Mouse (Mus musculus): Measurements from ENCODE around the gene Twistnb. TPM values are rescaled to one million over a fixed set of nuclear protein-coding genes. Genes with fewer than 3 reads are reported as not detected.

Gene Twistnb
- polyA plus RNA-seq, 1 experiment from 2014 or later, result 57.2 TPM

DNA sequence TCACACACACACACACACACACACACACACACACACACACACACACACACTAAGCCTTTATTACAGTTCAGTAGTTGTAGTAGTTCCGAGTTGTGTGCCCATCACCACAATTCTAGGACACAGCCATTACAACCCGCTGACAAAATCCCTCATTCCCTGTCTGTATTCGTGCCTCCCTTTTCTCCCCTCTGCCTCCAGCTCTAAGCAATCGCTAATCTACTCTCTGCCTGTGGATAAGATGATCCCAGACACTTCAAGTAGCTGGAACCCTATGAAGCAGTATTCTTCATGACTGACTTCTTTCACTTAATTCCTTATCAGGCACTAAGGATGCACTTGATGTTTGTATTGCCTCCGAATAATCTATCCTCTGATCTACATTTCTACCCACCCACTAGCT, 24.4 kb upstream of the Twistnb start:
- no peak overlapping the region for H3K27ac ChIP-seq (ENCODE audit: low read length)

DNA sequence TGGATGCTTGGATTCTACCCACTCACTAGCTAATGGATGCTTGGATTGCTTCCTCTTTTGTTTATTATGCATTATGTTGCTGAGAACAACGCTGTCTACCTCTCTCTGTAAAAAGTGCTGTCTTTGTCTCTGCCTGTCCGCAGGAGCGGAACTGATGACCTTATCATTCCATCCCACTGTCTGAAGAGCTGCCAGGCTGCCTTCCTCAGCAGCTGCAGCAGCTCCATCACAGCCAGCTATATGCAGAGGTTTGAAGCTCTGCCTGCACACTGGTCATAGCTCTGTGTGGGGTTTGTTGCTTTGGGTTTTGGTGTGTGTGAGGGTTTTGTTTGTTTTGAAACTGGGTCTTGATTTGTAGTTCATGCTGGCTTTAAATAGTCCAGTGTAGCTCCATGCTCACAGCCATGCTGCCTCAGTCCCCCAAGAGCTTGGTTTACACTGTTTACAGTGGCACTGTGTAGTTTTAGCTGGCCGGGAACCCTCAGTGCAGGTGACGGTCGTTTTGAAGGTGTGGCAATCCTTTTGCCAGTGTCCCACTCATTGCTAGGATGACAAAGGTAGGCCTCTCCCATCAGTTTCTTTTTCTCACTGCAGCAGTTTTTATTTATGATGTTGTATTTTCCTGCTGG, 23.9 kb upstream of the Twistnb start:
- no peak overlapping the region for H3K4me2 ChIP-seq (replicated peaks; ENCODE audit: low read depth, low read length)
- H3K27me3 ChIP-seq (replicated peaks; ENCODE audit: insufficient read depth, low read length), result no peaks in the 10 kb centered on the region
- no peaks in the 10 kb centered on the region for H3K9me3 ChIP-seq (ENCODE audit: low read length)
- no peak for TF ChIP-seq CTCF (IDR thresholded peaks at IDR 0.05)
- no peak for TF ChIP-seq EP300 (IDR thresholded peaks at IDR 0.05)
- no peak overlapping the region for H3K27ac ChIP-seq (ENCODE audit: low read length)
- no peaks in the 10 kb centered on the region for H3K36me3 ChIP-seq (ENCODE audit: insufficient read depth, low read length)
- ATAC-seq (peak; percentile 55), DNase-seq (ENCODE audit: low spot score) (peak; percentile 16)
- H3K4me3 ChIP-seq (ENCODE audit: low read depth, low read length), result no peak overlapping the region
- no peaks in the 10 kb centered on the region for H3K4me1 ChIP-seq (ENCODE audit: insufficient read depth, low read depth, low read length)
- no peak overlapping the region for H3K9ac ChIP-seq (replicated peaks; ENCODE audit: low read depth)
- WGBS, result 21% methylated on average over 6 of the region's 6 CpGs

More for the DNA sequence above, 24.4 kb upstream of the Twistnb start:
- no peaks in the 10 kb centered on the region for H3K9me3 ChIP-seq (ENCODE audit: low read length)
- no peaks in the 10 kb centered on the region for H3K4me1 ChIP-seq (ENCODE audit: insufficient read depth, low read depth, low read length)
- no peak for TF ChIP-seq EP300 (IDR thresholded peaks at IDR 0.05)
- no peak for TF ChIP-seq CTCF (IDR thresholded peaks at IDR 0.05)
- H3K9ac ChIP-seq (replicated peaks; ENCODE audit: low read depth), result no peak overlapping the region
- H3K4me2 ChIP-seq (replicated peaks; ENCODE audit: low read depth, low read length), result no peak overlapping the region
- WGBS, result 47% methylated on average over 5 of the region's 5 CpGs
- no peaks in the 10 kb centered on the region for H3K27me3 ChIP-seq (replicated peaks; ENCODE audit: insufficient read depth, low read length)
- H3K4me3 ChIP-seq (ENCODE audit: low read depth, low read length), result no peak overlapping the region
- DNase-seq (ENCODE audit: low spot score), result no peak
- no peak for ATAC-seq
- H3K36me3 ChIP-seq (ENCODE audit: insufficient read depth, low read length), result no peaks in the 10 kb centered on the region

DNA sequence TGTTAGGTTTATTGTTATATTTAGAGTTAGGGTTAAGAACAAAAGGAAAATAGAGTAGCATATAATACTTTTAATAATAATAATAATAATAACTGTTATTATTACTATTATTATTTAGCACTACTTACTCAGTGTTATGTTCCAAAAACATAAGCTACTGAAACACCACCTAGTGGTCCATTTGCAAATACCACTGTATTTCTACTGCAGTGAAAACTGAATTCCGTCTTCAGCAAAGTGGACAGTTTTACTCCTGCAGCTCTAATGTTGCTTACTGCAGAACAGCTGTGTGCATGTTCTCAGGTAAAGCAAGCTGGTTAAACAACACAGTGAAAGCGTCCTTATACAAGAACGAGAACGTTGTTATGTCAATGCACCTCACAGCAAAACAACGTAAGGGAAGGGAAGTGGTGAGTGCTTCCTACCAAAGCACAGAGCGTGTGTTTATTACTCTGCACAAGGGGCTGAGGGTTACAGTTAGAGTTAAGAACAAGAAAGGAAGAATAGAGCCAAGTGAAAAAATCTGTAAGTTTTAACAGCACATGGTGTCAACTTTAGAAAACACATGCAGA, 17.8 kb upstream of the Twistnb start:
- H3K36me3 ChIP-seq (ENCODE audit: insufficient read depth, low read length), result no peaks in the 10 kb centered on the region
- ATAC-seq, result no peak
- TF ChIP-seq EP300 (IDR thresholded peaks at IDR 0.05) (no peak), CTCF (IDR thresholded peaks at IDR 0.05) (peak; percentile 56)
- no peak for DNase-seq (ENCODE audit: low spot score)
- no peak overlapping the region for H3K9ac ChIP-seq (replicated peaks; ENCODE audit: low read depth)
- H3K4me2 ChIP-seq (replicated peaks; ENCODE audit: low read depth, low read length), result no peak overlapping the region
- no peaks in the 10 kb centered on the region for H3K4me1 ChIP-seq (ENCODE audit: insufficient read depth, low read depth, low read length)
- no peaks in the 10 kb centered on the region for H3K27me3 ChIP-seq (replicated peaks; ENCODE audit: insufficient read depth, low read length)
- no peak overlapping the region for H3K27ac ChIP-seq (ENCODE audit: low read length)
- no peaks in the 10 kb centered on the region for H3K9me3 ChIP-seq (ENCODE audit: low read length)
- H3K4me3 ChIP-seq (ENCODE audit: low read depth, low read length), result no peak overlapping the region
- WGBS, result 44% methylated on average over 6 of the region's 6 CpGs

DNA sequence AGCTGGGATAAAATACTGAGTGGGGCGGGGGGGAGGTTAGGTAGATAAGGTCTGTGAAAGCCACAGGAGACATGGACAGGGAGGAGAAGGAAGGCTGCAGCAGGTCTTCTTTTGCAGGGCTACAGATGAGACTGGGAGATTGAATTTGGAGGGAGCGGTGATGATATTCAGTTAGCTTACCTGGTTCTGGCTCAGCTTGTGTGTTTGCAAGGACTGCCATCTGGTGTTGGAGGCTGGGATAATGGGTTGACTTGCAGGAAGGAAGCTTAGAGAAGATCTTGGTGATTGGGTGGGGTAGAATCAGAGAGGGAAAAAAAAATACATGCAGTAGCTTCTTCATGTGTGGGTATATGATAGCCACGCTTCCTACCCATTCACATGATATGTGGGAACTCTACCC, 5.1 kb upstream of the Twistnb start:
- H3K27me3 ChIP-seq (replicated peaks; ENCODE audit: insufficient read depth, low read length), result no peaks in the 10 kb centered on the region
- ATAC-seq, result peak; percentile 37; the same call in 1 of the 2 replicates
- no peaks in the 10 kb centered on the region for H3K4me1 ChIP-seq (ENCODE audit: insufficient read depth, low read depth, low read length)
- no peak overlapping the region for H3K27ac ChIP-seq (ENCODE audit: low read length)
- no peaks in the 10 kb centered on the region for H3K36me3 ChIP-seq (ENCODE audit: insufficient read depth, low read length)
- H3K4me3 ChIP-seq (ENCODE audit: low read depth, low read length), result no peak overlapping the region
- no peak overlapping the region for H3K9ac ChIP-seq (replicated peaks; ENCODE audit: low read depth)
- peak; percentile 52 for DNase-seq (ENCODE audit: low spot score)
- 44% methylated on average over 3 of the region's 3 CpGs for WGBS
- H3K4me2 ChIP-seq (replicated peaks; ENCODE audit: low read depth, low read length), result no peak overlapping the region
- H3K9me3 ChIP-seq (ENCODE audit: low read length), result no peaks in the 10 kb centered on the region
- TF ChIP-seq EP300 (IDR thresholded peaks at IDR 0.05) (no peak), CTCF (IDR thresholded peaks at IDR 0.05) (peak; percentile 81)

DNA sequence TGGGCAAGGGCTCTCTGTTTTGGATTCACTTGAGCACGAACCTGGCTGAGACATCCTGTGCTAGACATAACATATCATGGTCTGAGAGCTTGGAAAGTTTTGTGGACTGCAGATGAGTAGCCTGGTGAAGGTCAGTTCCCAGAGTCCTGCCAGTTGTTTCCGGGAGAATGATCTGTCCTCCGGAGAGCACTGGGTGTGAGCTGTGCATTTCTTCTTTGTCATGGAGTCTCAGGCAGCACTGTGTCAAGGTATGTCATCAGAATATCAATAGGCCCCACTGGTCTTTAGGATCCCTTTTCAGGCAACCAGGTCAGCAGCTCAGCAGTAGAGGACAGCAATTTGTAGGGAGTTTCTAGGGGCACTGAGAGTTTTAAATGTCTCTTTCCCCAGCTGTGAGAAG, 2.1 kb upstream of the Twistnb start:
- TF ChIP-seq CTCF (IDR thresholded peaks at IDR 0.05), result no peak
- TF ChIP-seq EP300 (IDR thresholded peaks at IDR 0.05), result no peak
- WGBS, result 33% methylated on average over 3 of the region's 3 CpGs
- H3K4me3 ChIP-seq (ENCODE audit: low read depth, low read length), result no peak overlapping the region
- H3K4me1 ChIP-seq (ENCODE audit: insufficient read depth, low read depth, low read length), result peaks cover 4% of the 10 kb centered on the region; the same call in 1 of the 2 replicates
- H3K27me3 ChIP-seq (replicated peaks; ENCODE audit: insufficient read depth, low read length), result no peaks in the 10 kb centered on the region
- no peak overlapping the region for H3K4me2 ChIP-seq (replicated peaks; ENCODE audit: low read depth, low read length)
- H3K36me3 ChIP-seq (ENCODE audit: insufficient read depth, low read length), result no peaks in the 10 kb centered on the region
- no peak for ATAC-seq
- no peak overlapping the region for H3K27ac ChIP-seq (ENCODE audit: low read length)
- H3K9me3 ChIP-seq (ENCODE audit: low read length), result no peaks in the 10 kb centered on the region
- DNase-seq (ENCODE audit: low spot score), result no peak
- H3K9ac ChIP-seq (replicated peaks; ENCODE audit: low read depth), result no peak overlapping the region

DNA sequence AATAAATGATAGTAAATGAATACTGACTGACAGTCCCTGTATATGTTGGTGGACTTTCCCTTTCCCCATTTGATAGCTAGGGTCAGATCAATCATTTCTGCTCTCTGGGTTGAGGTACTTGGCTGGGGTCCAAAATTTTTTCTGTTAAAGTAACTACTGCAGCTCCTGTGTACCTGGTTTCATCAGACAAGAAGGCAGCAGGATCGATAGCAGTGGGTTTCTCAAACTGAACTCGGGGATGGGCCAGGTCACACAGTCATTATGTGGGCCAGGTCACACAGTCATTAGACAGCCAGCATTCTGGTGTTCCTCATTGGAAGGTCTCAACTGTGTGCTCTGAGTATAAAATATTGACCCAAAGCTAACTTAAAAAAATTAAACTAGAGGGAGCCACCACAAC, 1.7 kb upstream of the Twistnb start:
- Histone ChIP-seq H3K4me2 (replicated peaks; ENCODE audit: low read depth, low read length) (no peak overlapping the region), H3K4me3 (ENCODE audit: low read depth, low read length) (no peak overlapping the region), H3K36me3 (ENCODE audit: insufficient read depth, low read length) (no peaks in the 10 kb centered on the region), H3K9ac (replicated peaks; ENCODE audit: low read depth) (no peak overlapping the region), H3K27ac (ENCODE audit: low read length) (no peak overlapping the region), H3K27me3 (replicated peaks; ENCODE audit: insufficient read depth, low read length) (no peaks in the 10 kb centered on the region), H3K9me3 (ENCODE audit: low read length) (no peaks in the 10 kb centered on the region), H3K4me1 (ENCODE audit: insufficient read depth, low read depth, low read length) (peaks cover 4% of the 10 kb centered on the region; the same call in 1 of the 2 replicates)
- ATAC-seq, result no peak
- 63% methylated on average over 2 of the region's 2 CpGs for WGBS
- TF ChIP-seq EP300 (IDR thresholded peaks at IDR 0.05) (no peak), CTCF (IDR thresholded peaks at IDR 0.05) (no peak)
- no peak for DNase-seq (ENCODE audit: low spot score)

Data from lung, postnatal 0 days (tissue).